Mouse (Mus musculus) heart, postnatal 0 days (tissue): ENCODE measurements around the gene Zfp472. TPM values are rescaled to one million over a fixed set of nuclear protein-coding genes. Genes with fewer than 3 reads are reported as not detected.

Experiments
- ATAC-seq: fragments of 200-750 bp; cut with Nextera tagmentation; 2 replicates; pipeline ENCODE4 v1.8.0; 2017; ENCODE audit warnings: low read depth, moderate number of reproducible peaks, moderate library complexity; ENCODE audit not compliant: insufficient read depth
- DNase-seq: peaks from one replicate; pipeline ENCODE4 v3.0.0-alpha.2; 2016; ENCODE audit warnings: low spot score
- H3K27ac ChIP-seq: fragments of 300-500 bp; sonication (generic); 2 replicates; pipeline ENCODE4 v1.5.1; 2014; ENCODE audit warnings: low read depth, mild to moderate bottlenecking
- H3K27me3 ChIP-seq: fragments of 300-500 bp; sonication (generic); 2 replicates; pipeline ENCODE4 v1.6.1; 2014; ENCODE audit warnings: low read length, mixed read lengths; ENCODE audit not compliant: control insufficient read depth, insufficient read depth
- H3K36me3 ChIP-seq: fragments of 300-500 bp; sonication (generic); replicated peaks from 2 replicates; pipeline ENCODE4 v1.6.1; 2014; ENCODE audit warnings: low read length, mixed read lengths; ENCODE audit not compliant: control insufficient read depth, insufficient read depth
- H3K4me1 ChIP-seq: fragments of 300-500 bp; sonication (generic); 2 replicates; pipeline ENCODE4 v1.6.1; 2014; ENCODE audit warnings: antibody characterized with exemption; ENCODE audit not compliant: control insufficient read depth, insufficient read depth
- H3K4me2 ChIP-seq: fragments of 300-500 bp; sonication (generic); 2 replicates; pipeline ENCODE4 v1.6.1; 2014; ENCODE audit warnings: low read depth, mild to moderate bottlenecking, low read length, moderate library complexity
- H3K4me3 ChIP-seq: fragments of 300-500 bp; sonication (generic); 2 replicates; pipeline ENCODE4 v1.5.1; 2014; ENCODE audit warnings: low read depth, low read length
- H3K9ac ChIP-seq: fragments of 300-500 bp; sonication (generic); replicated peaks from 2 replicates; pipeline ENCODE4 v1.6.1; 2014; ENCODE audit warnings: low read depth, low read length, mixed read lengths
- H3K9me3 ChIP-seq: fragments of 300-500 bp; sonication (generic); replicated peaks from 2 replicates; pipeline ENCODE4 v1.6.1; 2016; ENCODE audit warnings: low read length; ENCODE audit not compliant: control insufficient read depth
- CTCF ChIP-seq: IDR thresholded peaks from 2 replicates; pipeline ENCODE4 v1.5.1; 2016; ENCODE audit warnings: antibody characterized with exemption, control low read depth, low read depth
- EP300 ChIP-seq: IDR thresholded peaks from 2 replicates; pipeline ENCODE4 v1.6.1; 2016; ENCODE audit warnings: antibody characterized with exemption, low read depth
- WGBS: fragments of 180-500 bp; shearing (Covaris S2); extraction: QIAGEN DNeasy Blood & Tissue Kit; methylation state at CpG from one replicate; pipeline ENCODE4 v1.1.7; 2014; 5-methylcytosine and 5-hydroxymethylcytosine counted together
- polyA plus RNA-seq: library from polyadenylated mRNA; unstranded; fragments of >200 nt; fragmentation: Nextera tagmentation; extraction: Ambion mirVana; gene quantifications from 2 replicates; pipeline ENCODE4 v1.2.1, GENCODE M21; 2015
- total RNA-seq: library from RNA; depleted of rRNA; stranded (reverse); fragments of >200 nt; gene quantifications from 2 replicates; pipeline ENCODE4 v1.2.3, GENCODE M21; 2014; ENCODE audit warnings: low replicate concordance; rRNA removed

Zfp472 gene
- total RNA-seq (3.5 and 4.9 TPM in 2 replicates), polyA plus RNA-seq (3.5 and 3.8 TPM in 2 replicates)

DNA sequence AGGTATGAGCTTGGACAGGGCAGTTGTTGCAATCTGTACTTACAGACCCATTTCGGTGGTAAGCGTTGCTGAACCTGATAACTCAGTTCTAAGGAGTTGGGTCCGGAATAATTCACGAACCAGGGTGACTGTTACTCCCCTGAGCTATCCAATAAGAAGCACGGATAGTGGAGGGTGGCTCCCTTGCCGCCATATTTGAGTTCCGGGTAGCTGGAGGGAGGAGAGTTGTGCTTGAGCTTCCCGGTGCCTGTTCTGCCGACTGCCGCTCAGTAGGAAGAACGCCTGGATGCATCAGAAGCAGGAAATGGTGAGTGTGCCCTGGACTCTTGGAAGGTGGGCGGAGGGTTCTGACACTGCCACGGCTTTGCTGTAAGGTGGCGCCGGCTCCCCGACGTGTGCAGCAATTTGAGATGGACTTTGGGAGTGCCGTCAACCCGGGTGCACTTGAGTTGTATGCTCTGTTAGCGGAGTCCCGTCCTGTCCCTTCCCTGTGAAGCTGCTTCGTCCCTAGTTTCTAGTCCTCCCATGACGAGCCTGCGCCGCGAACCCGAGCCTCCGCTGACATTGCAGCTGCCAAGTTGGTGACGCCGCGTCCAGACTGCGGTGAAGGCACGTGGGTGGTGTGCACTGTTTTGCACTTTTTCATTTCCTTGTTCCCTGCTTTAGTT, at the start of gene Zfp472:
TSS of gene Zfp472 (plus strand) at position 192 of the 668 bp plus-strand sequence.
- ATAC-seq (peak; percentile 99), DNase-seq (peak; percentile 94)
- Histone ChIP-seq H3K27me3 (no peaks in the 10 kb centered on the region), H3K9ac (peak within 1 kb of the TSS; percentile 72), H3K4me1 (peaks cover 14% of the 10 kb centered on the region), H3K4me2 (peak within 1 kb of the TSS; percentile 64), H3K36me3 (no peaks in the 10 kb centered on the region), H3K27ac (peak within 1 kb of the TSS; percentile 91), H3K4me3 (peak within 1 kb of the TSS; percentile 82), H3K9me3 (no peaks in the 10 kb centered on the region)
- under 1% methylated on average over 33 of the region's 33 CpGs for WGBS
- peak; percentile 70; the same call in 1 of the 2 replicates for TF ChIP-seq EP300
- TF ChIP-seq CTCF = no peak

DNA sequence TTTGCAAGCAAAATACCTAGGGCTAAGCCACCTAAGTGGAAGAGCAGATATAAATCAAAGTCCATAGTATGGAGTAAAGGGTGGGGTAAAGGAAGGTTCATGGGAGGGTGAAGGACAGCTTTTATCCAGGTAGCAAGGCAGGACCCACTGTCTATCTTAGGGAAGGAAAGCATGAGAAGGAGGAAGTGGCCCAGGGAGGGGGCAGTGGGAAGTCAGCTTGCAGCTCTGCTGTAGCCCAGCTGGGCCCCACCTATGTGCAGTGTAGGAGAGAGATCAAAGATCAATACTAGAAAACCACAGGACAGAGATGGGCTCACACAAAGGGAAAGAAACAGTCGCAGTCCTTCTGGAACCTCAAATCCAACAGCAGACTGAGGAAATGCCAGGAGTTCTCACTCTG, 49.5 kb upstream of the Zfp472 start:
- H3K4me1 ChIP-seq = no peaks in the 10 kb centered on the region
- 53% methylated on average over 1 of the region's 1 CpGs for WGBS
- no peaks in the 10 kb centered on the region for H3K27me3 ChIP-seq
- DNase-seq (no peak), ATAC-seq (no peak)
- TF ChIP-seq EP300 (no peak), CTCF (no peak)
- no peaks in the 10 kb centered on the region for H3K9me3 ChIP-seq
- H3K9ac ChIP-seq = no peak overlapping the region
- H3K27ac ChIP-seq = no peak overlapping the region
- H3K4me3 ChIP-seq = no peak overlapping the region
- H3K4me2 ChIP-seq = no peak overlapping the region
- H3K36me3 ChIP-seq = no peaks in the 10 kb centered on the region

DNA sequence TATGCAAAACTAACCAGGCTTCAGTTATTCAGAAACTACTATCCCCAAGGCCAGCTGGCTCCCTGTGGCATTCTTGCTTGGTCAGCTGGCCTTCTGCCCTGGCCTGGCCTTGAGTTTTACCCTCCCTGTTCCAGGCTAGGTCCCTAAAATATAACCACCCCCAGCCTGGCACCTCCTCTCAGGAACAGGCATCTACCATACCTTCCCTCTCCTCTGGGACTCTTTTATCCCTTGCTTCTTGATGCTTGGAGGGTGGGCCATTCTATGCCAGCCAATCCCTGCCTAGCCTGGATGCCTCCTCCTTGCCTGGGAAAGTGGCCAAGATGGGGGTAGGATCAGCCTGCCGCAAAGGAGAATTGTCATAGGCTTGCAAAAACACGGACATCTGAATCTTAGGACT, 48.5 kb upstream of the Zfp472 start, which contains the start of gene Cyp4f14:
TSS of gene Cyp4f14 (minus strand) at position 212 of the 400 bp plus-strand sequence.
- Histone ChIP-seq H3K27me3 (no peaks in the 10 kb centered on the region), H3K27ac (no peak within 1 kb of the TSS), H3K4me1 (no peaks in the 10 kb centered on the region), H3K4me3 (no peak within 1 kb of the TSS), H3K9me3 (no peaks in the 10 kb centered on the region; the same call in 1 of the 2 replicates), H3K36me3 (no peaks in the 10 kb centered on the region), H3K4me2 (no peak within 1 kb of the TSS), H3K9ac (no peak within 1 kb of the TSS)
- no peak for DNase-seq
- TF ChIP-seq EP300 = no peak
- TF ChIP-seq CTCF = no peak
- 29% methylated on average over 2 of the region's 2 CpGs for WGBS
- no peak for ATAC-seq

DNA sequence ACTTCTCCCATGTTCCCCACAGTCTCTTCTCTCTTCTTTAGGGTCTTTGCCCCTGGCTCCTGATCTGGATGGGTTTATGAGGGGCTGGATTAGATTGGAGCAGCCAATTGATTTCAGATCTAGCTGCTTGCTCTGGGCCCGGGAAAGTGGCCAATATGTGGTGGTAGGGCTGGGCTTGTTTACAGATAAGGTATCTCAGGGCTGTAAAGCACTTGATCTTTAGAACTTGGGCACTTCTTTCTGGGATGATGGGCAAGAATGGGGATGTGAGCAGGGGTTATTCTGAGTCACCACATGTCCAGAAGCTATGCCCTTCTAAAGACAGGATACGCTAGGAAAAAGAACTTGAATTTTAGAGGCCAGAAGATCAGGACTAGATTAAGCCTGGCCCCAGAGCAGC, 46.5 kb upstream of the Zfp472 start:
- Histone ChIP-seq H3K4me3 (no peak overlapping the region), H3K27me3 (no peaks in the 10 kb centered on the region), H3K4me1 (no peaks in the 10 kb centered on the region; the same call in 1 of the 2 replicates), H3K27ac (no peak overlapping the region), H3K36me3 (no peaks in the 10 kb centered on the region), H3K4me2 (no peak overlapping the region), H3K9me3 (no peaks in the 10 kb centered on the region; the same call in 1 of the 2 replicates), H3K9ac (no peak overlapping the region)
- ATAC-seq = no peak
- TF ChIP-seq EP300 (no peak), CTCF (no peak)
- WGBS = 59% methylated on average over 2 of the region's 2 CpGs
- no peak for DNase-seq

DNA sequence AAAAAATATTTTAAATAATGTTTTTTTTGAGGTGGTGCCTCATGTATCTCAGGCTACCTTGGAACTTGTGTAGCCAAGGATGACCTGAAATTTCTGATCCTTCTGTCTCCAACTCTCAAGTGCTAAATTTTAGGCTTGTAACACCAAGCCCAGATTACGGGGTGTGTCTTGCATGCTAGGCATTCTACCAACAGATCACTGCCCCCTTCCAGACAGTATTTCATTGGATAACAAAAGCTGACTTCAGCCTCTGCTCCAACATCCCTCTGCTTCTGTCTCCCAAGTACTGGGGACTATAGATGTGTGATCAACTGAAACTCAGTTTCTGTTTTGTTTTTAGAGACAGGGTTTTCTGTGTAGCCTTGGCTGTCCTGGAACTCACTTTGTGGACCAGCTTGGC, 41.9 kb upstream of the Zfp472 start:
- Histone ChIP-seq H3K4me2 (no peak overlapping the region), H3K9me3 (no peaks in the 10 kb centered on the region; the same call in 1 of the 2 replicates), H3K36me3 (no peaks in the 10 kb centered on the region), H3K27ac (no peak overlapping the region), H3K4me1 (peaks cover 3% of the 10 kb centered on the region), H3K27me3 (no peaks in the 10 kb centered on the region), H3K4me3 (no peak overlapping the region), H3K9ac (no peak overlapping the region)
- no peak for DNase-seq
- ATAC-seq = no peak
- WGBS = 91% methylated on average over 1 of the region's 1 CpGs
- TF ChIP-seq CTCF (no peak), EP300 (no peak)
